Mouse (Mus musculus) brain, embryonic 18.5 days (tissue): ENCODE measurements around the gene Camsap1.
A peak's percentile ranks its signal among the peaks of the same experiment; 100 is the strongest.

Source experiments
- DNase-seq: peaks from one replicate; pipeline ENCODE4 v3.0.0-alpha.2; 2012; ENCODE audit warnings: low read depth, low spot score

The Camsap1 gene

DNA sequence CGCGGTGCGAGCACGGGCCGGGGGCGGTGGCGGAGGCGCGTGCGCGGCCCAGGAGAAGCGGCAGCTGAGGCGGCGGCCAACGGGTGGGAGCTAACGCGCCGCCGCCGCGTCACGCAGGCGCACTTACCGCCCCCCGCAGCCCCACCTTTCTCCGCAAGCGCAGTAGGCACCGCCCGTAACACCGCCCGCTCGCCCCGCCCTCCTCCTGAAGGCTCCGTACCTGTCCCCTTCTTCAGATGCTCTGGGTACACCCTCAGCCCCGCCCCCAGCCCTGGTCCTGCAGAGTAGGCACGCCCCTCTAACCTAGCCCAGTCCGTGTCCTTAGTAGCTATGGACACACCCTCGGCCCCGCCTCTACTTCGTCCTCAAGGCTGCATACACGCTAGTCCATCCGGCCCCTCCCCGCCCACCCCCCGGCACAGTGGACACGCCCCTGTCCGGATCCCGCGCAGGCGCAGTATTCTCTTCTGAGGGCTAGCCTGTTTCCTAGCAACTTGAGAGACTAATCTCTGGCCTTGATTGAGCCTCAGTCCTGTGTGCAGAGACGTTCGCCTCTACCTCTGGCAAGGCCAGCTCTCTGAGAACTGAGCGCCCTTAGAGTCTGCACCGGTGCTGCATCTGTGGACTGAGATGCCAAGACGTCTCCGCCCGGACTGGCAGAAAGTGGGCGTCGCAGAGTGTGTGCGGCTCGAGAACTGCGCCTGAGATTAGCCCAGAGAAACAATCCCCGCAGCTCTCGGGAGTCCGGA, at the start of gene Camsap1:
Gene Camsap1 (minus strand): TSS at position 124 of the 749 bp plus-strand sequence.
- peak; percentile 98 for DNase-seq

DNA sequence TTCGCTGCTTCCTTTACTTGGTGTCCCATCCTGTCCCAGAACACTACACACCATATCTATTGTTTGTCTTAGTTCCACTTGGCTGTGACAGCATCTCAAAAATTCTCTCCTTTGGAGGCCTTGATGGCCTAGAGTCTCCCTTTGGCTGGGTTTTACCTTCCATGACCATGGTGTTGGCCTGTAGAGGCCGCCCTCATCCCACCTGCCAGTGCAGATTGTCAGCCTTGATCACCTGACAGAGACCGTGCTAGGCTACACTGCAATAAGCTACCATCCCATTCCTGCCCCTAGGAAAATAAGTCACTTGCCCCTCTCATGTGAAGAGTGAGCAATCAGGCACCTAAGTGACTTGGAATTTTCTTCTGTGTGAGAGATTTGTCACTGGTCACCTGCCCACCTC, 47.2 kb upstream of the Camsap1 start:
- no peak for DNase-seq

DNA sequence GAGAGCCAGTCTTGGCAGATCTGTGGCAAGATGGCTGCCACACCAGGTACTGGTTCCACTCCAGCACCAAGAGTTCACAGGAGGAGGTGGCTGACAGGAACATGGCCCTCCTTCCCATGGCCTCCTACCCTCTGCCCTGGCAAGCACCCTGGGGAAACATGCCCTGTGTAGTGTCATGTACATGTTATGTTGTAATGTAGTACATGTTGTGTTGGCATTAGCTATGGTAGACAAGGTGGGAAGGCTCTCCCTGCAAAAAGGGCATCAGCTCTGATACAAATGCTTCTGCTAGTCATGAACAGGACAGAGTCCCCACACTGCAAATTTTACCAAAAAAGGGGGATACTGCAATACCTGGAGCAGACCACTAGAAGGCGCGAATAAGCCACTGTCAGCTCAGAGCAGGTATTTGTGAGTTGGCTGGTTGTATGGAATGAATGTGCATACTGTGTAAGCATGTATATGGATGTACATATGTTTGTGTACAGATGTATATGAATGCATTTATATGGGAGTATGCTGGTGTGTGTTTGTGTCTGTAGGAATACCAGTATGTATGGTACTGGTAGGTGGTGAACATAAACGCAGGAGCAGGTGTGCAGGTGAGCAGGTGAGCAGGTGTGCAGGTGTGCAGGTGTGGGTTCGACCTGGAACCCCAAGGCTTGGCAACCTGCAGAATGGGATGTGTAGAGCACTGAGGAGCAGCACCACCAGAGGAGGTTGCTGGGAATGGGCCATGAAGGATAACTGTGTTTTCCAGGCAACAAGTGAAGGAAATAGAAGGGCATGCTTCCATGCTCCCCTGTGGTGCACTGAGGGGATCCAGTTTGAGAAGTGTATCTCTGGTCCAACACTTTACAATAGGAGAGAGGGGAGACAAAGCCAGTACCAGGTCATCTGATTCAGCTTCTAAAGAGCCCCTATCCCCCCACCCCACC, 41.3 kb upstream of the Camsap1 start:
- DNase-seq: no peak

DNA sequence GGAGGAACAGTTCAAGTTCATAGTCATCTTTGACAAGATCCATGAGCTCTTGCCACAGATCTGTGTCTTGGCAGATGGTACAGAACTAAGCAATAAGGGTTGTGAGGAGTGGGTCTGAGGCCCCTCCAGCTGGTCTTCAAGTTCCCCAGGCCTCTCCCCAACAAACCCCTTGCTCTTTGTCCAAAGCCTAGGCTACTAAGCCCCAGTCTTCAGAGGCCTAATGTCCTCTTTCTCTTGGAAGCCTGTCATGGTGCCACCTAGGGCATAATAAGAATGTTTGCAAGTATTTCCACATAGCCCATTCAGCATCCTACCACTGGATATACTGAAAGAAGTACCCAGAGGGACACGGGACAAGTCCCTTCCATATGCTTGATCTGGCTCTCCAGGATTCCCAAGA, 39.5 kb upstream of the Camsap1 start:
- DNase-seq: no peak

DNA sequence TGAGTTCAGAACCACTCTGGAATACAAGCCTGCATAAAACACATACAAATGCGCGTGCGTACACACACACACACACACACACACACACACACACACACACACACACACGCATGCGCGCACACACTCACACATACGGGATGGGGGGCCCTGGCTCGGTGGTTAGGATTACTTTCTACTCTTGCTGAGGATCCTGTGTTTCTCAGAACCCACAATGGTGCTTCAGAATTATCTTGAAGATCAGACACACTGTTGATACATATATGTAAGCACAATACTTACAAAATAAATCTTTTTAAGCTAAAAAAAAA, 39.1 kb upstream of the Camsap1 start:
- no peak for DNase-seq

DNA sequence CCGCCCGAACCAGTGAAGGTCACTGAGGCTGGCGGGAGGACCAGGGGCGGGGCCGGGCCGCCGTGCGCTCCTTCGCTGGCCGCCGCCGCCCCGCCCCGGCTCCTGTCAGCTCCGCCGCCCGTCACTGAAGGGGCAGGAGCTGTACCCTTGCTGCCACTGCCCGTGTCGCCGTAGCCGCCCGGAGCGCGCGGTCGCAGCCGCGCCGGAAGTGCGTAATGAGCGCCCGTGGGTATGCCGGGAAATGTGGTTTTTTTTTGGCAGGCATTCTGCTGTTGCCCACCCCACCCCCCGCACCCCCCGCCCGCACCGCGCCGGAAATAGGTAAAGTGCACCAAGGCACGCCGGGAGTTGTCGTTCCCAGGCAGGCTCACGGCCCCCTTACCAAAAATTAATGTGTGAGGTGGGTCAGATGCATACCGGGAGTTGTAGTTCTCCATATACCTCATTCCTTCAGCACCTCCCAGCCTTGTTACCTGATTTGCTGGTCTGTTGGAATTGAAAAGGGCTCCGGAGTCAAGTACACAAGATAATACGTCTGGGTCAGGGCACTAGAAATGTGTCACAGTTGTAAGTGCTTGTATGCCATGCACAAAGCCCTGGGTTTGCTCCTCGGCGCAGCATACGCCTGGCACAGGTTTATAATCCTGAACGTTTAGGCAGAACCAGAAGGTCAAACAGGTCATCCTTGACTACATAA, 38.6 kb upstream of the Camsap1 start, which contains the start of gene Ubac1:
Gene Ubac1 (minus strand): TSS at position 187 of the 697 bp plus-strand sequence.
- peak; percentile 88 for DNase-seq

DNA sequence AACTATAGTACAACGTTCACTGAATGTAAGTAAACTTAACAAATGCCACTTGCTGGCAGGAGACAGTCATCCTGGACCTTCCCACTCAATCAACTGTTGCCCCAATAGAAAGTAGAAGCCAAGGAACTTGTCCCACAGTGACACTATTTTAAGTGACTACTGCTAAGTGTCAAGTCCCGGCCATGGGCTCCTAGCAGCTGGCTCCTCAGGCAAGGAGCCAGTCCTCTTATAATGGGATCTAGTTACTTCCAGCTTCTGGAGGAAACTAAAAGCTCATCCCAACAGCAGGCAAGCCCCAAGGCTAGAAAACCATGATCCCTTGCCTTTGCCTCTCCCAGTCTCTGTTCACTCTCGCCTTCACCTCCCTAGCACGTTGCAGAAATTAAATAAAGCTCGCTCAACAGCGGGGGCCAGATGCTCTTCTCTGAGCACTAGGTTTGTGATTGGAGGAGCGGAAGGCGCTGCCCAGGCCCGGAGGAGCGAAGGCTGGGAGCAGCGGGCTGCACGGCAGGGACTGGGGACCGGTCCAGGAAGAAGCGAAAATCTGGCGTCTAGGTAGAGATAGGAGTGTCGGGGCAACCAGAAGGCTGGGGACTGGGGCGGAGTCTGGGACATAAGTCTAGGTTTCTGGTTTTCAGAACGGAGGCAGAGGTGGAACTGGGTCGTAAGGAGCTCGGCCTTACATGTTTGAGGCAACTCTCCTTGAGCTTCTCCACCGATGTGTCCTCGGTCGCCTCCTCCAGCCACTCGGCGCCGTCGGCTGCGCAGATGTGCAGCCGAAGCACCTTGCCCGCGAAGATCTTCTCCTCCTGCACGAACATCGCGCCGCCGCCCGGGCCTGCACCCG, 37.9 kb upstream of the Camsap1 start:
- DNase-seq: no peak

DNA sequence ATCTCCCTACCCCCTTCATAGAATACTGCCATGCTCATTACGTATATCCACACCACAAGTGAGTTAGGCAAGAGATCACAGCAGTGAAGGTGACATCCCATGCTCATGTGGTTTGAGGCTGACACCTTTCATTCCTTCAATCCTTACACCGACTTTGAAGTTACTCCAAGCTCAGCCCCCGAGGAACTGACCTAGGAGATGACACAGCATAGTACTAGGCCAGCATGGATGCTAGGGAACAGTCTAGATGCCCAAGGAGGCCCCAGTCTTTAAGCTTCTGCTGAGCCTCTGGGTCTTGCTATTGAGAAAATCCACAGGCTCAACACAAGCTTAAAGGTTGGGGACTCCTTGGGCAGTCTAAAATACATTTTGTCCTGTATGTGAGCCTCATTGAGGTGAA, 36.8 kb upstream of the Camsap1 start:
- no peak for DNase-seq

DNA sequence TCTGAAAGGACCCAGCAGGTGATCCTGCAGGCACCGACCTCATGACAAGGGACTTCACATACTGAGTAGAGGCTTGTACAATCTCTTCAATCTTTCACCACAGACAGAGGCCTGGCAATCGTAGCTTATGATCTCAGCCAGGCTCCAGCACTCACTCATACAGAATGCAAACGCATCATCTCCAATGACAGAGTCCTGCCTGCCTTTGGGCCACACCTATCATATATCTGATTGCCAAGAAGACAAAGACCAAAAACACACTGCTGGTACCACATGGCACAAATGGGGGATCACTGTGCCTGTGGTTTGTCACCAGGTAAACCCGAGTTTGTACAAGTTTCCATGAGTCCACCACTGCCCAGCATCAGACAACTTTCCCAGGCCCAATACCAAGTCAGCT, 34.2 kb upstream of the Camsap1 start:
- DNase-seq: no peak

DNA sequence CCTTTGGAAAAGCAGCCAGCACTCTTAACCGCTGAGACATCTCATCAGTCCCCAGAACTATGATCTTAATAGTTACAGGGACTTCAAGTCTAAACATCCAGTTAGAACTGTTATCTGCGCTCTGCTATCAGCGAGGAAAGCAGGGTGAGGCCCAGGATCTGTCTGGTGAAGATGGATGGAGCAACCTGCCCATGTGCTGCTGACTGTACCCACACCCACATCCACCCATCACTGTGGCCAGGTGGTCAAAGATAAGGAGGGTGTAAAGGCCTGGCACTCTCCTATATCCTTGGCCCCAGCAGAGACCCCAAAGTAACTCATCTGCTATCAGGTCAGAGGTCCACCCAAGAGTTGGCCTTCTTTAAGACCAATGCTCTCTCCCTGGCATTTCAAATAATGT, 30.6 kb upstream of the Camsap1 start:
- DNase-seq: no peak

DNA sequence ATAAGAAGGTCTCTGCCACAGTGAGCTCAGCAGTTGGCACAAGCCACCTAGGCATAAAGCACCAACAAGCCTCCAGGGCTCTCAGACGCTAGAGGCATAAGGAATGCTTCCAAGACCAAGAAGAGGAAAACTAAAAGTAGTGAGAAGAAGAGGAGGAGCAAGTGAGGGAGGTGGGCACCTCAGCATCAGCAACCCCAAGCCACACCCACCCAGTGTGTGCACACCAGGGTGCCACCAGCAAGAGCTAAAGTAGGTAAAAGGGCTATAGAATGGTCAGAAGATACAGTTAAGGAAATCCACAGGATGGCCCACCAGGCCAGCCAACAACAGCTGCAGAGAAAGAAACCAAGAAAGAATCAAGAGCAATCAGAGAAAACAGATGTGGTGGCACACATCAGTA, 28.3 kb upstream of the Camsap1 start:
- no peak for DNase-seq

DNA sequence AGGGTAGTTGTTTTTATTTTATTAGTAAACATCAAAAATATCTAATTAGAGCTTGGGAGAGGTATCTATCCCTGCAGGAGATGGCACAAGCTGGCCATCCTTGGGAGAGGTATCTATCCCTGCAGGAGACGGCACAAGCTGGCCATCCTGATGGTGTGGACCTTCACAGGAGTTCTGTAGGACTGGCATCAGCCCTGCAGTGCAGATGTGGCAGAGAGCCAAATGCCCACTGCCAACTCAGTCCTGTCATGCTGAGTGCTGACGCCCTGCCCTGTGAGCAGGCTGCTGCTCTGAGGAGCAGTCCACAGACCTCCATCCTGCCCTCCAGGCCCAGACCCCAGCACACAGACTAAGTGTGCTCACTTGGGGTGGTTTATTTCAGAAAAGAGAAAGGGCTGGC, 18.9 kb upstream of the Camsap1 start:
- no peak for DNase-seq

DNA sequence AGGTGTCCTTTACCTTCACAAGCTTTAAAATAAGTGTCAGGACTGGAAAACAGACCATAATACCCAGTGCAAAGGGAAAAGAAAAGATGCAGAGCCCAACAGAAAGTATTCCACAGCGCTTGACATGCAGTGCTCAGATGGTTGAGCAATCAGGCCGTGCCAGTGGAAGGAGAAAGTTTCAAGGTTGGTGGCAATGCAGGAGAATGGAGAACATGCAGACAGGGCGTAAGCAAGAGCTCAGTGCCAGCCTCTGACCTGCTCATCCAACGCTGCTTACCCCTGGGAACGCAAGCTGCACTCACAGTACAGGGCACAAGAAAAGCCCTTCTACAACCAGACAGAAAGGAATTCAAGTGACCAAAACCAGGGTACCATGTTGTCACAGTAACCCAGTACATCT, 18.1 kb upstream of the Camsap1 start:
- no peak for DNase-seq

DNA sequence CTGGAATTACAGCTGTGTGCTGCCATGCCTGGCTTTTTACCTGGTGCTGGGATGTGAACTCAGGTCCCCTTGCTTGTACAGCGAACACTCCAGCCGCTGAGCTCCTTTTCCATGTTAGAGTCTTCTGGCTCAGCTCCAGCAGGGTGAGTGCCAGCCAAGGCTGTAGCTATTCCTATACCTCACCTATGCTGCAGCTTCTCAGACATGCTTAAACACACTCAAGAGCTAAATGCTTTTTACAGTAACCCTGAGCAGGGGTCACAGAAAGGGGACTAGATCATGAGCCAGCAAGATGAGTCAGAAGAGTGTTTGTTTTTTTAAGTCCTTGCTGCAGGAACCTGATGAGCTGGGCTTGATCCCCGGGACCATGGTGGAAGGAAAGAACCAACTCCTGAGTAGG, 14.6 kb upstream of the Camsap1 start:
- no peak for DNase-seq

DNA sequence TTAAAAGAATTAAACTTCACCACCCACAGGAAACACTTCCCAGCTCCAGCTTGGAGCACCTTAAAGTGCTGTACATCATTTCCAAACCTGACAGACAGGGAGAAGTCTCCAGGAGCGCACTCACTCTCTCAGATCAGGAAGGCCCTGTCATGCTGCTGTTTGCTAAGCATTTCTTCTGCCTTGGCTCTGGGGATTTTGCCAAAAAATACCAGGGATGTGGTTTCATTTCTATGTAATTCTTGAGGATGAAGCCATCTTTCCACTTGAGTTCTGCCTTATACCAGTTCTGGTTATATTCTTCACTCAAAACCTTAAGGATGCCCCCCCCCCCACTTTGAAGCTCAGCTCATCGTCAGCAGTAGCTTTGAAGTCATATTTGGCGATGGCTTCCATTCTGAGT, 11.7 kb upstream of the Camsap1 start:
- no peak for DNase-seq

DNA sequence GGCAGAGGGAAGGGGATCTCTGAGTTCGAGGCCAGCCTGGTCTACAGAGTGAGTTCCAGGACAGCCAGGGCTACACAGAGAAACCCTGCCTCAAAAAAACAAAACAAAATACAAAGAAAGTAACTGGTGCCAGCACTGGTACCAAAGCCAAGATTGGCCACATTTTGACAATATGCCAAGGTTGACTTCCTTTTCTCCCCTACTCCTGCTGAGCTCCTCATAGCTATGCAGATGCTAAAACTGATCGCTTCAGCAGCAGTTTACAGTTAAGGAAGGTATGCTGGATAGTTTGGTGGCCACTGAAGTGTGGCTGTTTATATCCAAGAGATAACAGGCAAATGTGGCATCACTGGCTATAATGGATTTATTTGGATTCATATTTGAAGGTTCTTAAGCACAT, 9.2 kb upstream of the Camsap1 start:
- DNase-seq: no peak

DNA sequence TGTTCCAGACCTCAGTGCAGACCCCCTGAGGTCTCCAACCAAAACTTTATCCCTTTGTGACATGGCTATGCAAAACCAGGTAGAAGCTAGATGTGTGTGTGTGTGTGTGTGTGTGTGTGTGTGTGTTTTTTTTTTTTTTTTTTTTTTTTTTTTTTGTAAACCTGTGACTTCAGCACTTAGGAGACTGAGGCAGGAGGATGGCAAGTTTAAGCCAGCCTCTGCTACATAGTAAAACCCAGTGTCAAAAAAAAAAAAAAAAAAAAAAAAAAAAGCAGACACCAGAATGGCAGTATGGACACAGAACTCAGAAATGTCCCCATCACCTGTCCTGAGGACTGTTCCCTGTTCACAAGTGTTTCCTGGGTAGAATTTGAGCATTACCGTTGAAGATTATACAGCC, 6.6 kb upstream of the Camsap1 start:
- no peak for DNase-seq

DNA sequence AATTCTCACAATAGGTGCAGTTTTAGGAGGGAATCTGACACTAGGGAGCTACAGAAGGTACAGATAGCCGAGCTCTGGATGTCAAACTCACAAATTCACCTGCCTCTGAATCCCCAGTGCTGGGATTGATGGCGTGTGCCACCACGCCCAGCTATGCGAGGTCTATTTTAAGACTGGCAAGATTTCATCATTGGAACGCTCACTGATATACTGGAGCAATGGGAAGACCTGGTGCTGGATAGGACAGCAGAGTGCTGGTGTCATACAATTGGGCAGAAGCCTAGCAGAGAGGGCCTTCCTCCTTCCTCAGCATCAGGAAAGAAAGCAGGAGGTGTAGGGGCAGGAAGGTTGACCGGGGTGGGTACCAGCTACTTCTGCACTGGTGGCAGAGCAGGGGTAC, 4.7 kb upstream of the Camsap1 start:
- no peak for DNase-seq

DNA sequence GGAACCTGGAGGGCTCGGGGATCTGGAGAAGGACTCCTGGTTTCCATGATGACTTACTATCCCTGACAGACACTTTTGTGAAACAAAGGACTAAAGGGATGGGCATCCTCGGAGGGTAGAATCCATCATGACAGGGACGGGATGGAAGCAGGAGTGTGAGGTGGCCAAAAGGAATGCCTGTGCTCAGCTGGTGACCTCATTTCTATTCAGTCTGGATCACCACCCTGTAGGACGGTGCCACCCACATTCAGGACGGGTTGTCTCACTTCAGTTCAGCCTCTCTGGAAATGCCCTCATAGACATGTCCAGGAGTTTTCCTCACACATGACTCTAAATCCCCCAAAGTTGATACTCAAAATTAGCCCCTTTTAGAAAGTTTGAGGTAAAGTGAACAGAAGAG, 3.5 kb upstream of the Camsap1 start:
- no peak for DNase-seq

DNA sequence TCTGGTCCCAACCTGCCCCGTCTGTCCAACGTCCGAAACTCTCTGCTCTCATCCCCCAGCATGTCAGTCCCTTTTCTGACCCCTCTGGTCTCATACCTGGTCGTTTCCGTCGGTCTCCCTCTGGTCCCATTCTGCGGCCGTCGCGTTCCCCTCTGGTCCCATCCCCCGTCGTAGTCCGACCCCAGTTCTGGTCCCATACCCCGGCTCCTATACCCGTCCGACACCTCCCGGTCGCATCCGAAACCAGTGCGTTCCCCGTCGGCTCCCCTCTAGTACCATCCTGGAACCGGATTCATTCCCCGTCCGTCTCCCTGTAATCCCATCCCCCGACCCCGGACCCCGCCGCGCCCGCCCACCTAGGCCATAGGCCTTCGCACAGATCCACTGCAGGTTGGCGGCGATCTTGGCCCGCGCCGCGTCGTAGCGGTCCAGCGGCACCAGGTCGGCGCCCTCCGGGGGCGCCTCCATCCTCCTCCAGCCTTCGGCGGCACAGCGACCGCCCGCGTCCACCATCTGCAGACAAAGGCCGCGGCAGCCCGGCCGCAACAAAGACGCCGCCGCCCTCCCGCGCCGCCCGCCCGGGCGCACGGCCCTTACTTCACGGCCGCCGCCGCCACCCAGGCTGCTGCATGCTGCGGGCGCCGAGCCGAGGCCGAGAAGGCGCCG, 523 bp downstream of the Camsap1 start:
- DNase-seq: peak; percentile 4

DNA sequence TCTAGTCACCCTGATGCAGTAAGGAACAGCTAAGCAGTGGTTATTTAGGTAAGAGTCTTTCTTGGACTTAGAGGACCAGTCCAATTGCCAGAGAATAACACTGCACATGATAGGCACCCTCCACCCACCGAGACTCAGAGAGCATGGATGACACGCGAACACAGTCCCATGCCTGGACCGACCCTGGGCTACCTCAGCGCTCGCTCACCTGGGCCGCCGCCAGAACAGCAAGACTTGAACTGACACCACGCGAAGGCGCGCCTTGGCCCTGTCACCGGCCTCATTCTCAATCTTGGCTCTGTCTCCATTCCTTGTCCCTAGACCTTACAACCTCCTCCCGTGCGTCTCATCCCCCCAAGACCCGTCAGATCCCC, 1.0 kb downstream of the Camsap1 start:
- DNase-seq: no peak
